Mouse (Mus musculus) CD4-positive helper T cell, adult 2 months (primary cell): ENCODE measurements around the gene Tyms.
"Not testable (repeated sequence)": the region's sequence is repeated elsewhere in the genome, so short reads cannot be mapped to it uniquely, and the experiment has no call there.

ENCODE experiments used
- DNase-seq: peaks from one replicate; pipeline ENCODE4 v3.0.0-alpha.2; 2012; ENCODE audit warnings: low read depth, missing footprints, low spot score

The Tyms gene

DNA sequence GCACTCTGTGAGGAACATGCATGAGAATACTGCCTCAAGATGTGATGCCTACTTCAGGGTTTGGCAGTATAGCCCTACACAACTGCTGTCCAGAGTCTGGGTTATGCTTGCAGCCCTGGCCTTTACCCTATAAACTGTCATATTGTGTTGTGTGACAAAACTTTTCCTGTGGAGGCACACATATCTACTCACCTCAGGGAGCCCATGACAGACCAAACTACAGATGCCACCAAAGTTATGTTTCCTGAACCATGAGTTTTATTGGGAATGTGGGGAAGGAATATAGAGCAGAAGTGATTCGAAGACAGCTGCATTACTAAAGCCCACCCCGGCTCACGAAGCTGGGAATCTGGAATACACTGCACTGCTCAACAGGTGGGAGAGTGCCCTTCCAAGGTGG, 29.9 kb upstream of the Tyms start:
- no peak for DNase-seq

DNA sequence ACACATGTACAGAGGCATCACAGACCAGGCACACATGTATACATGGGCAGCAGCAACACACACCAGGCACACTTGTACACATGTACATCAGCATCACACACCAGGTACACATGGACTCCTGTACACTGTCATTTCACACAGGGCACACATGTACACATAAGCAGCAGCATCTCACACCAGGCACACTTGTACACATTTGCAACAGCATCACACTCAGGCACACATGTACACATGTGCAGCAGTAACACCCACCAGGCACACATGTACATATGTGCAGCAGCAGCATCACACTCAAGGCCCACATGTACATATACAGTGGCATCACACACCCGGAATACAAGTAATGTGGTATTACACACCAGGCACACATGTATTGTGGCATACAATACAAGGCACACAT, 24.8 kb upstream of the Tyms start:
- DNase-seq, result no peak

GRCm38 (mm10) chr5:30095731-30096130, 22.3 kb upstream of the Tyms start:
- no peak for DNase-seq

DNA sequence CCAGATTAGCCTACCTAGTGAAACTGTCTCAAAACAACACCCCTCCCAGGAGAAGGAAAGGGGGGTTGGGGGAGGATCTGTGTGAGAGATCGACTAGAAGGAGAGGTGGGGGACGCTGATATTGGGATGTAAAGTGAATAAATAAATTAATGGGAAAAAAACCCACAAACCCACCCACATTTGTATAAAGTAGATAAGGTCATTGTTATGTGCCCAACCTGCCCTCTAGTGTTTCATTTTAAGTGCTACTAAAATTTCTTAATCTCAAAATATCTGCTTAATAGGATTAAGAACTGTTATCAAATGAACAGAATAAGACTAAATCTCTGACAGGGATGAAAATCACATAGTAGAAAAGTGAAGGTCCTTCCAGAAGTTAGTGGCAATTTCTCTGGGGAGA, 21.0 kb upstream of the Tyms start:
- DNase-seq, result no peak

GRCm38 (mm10) chr5:30092701-30093100, 19.3 kb upstream of the Tyms start:
- no peak for DNase-seq

- DNase-seq, result no peak
Measured at GRCm38 (mm10) chr5:30072377-30072776, 1.0 kb downstream of the Tyms start.

DNA sequence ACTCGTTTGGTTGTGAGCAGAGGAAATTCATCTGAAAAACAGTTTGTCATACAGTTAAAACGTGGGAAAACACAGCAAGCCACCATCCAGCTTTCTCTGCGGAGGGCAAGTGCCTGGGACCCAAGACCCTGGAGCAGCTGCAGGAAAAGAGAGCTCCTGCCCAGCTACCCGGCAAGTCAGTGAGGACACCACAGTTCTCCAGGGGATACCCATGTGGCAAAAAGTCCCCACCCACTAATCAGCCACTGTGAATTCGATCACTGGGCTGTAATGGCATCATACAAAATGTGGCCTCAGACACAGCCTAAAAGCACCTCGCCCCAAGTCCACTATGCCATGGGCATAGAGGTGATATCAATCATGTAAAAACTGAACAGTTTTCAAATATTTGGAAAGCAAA, 1.7 kb downstream of the Tyms start:
- DNase-seq, result no peak

GRCm38 (mm10) chr5:30067726-30068125, 5.7 kb downstream of the Tyms start:
- no peak for DNase-seq

DNA sequence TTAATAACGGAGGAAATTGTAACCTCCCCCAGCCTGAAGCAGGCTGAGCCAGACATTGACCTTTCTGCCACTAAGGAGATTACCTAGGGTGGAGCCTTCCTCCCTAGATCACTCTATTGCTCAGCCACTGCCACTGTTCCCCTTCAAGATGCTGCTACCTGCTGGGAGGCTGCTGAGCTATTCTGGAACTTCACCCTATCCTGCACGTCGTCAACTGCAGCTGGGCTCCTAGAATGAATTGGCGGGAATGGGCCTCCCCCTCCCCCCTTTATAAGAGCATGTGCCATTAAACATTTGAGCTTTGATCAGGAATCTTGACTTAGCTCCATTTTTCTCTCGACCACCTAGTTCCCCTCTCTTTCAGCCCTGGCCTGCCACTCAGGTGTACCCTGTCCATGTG, 13.8 kb downstream of the Tyms start:
- not testable (repeated sequence) for DNase-seq

DNA sequence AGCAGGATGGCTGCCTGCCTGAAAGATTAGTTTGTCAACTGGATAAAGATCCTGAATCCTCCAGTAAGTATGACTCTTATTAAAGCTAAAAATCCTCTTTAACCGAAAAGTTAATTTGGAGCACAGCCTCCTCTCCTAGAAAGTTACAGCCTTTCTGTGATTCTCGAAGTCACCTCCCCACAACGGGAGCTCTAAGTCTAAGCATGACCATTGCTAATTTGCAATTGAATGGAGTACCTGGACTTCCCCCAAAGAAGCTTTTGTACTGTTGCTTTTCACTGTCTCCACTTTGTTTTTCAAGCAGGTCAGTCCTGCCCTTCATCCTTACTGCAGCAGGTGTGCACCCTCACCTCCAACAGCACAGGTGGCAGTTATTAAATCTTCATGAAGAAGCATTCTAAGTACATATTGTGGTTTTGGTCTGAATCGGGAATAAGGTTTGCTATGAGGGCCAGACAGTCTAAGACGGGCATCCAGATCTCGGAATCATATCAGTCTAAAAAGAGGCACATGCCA, 15.1 kb downstream of the Tyms start:
- no peak for DNase-seq

- not testable (repeated sequence) for DNase-seq
Measured at GRCm38 (mm10) chr5:30039841-30040240, 33.6 kb downstream of the Tyms start.

DNA sequence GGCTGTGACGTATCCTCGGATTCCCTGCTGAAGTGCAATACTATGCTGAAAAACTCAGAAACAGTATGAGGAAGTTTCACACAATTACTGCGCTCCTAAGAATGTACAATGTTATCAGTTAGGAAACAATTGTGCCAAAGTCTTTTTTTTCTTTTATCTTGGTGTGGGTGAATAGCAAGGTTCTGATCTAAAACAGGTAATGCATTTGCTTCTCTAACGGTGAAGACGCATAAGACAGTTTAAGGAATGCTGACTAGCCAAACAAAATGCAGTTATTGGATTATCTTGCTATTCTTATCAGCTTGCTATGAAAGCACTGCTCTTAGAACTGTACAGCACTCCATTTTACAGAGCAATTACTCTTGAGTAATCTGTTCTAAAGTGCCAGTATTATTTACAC, 34.1 kb downstream of the Tyms start:
- DNase-seq, result not testable (repeated sequence)

- DNase-seq, result not testable (repeated sequence)
Measured at GRCm38 (mm10) chr5:30037111-30037510, 36.3 kb downstream of the Tyms start.

DNA sequence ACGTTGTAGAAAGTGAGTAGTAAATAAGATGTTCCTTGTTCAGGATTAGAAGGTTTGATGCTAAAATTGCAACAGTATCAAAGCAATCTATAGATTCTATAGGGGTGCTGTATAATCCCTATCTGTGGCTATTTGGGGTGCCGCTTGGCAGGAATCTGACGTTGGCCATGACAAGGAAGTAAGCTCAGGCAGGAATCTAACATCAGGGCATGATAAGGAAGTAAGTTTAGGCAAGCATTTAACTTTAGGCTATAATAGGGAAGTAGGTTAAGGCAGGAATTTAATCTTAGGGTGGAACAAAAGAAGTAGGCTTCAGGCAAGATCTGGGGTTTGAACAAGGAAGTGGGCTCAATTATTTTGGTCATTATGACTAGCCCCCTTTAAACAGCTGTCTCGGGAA, 37.6 kb downstream of the Tyms start:
- not testable (repeated sequence) for DNase-seq

DNA sequence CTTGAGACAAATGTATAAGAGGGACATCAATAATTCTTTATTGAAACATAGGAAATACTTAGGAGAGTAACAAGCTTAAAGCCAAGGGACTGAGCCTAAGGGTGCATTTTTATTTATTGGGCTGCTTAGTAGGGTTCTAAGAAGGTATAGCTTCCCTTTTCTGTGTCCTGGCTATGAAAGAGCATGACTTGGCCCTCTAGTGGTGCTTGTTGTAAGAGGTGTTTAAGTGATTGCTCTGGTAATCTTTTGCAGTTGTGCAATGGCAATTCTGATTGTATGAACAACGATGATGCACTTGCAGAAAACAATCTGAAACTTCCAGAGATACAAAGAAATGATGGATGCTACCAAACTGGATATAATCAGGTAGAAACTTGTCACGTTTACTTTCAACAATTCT, 58.8 kb downstream of the Tyms start:
- DNase-seq, result peak; percentile 29

DNA sequence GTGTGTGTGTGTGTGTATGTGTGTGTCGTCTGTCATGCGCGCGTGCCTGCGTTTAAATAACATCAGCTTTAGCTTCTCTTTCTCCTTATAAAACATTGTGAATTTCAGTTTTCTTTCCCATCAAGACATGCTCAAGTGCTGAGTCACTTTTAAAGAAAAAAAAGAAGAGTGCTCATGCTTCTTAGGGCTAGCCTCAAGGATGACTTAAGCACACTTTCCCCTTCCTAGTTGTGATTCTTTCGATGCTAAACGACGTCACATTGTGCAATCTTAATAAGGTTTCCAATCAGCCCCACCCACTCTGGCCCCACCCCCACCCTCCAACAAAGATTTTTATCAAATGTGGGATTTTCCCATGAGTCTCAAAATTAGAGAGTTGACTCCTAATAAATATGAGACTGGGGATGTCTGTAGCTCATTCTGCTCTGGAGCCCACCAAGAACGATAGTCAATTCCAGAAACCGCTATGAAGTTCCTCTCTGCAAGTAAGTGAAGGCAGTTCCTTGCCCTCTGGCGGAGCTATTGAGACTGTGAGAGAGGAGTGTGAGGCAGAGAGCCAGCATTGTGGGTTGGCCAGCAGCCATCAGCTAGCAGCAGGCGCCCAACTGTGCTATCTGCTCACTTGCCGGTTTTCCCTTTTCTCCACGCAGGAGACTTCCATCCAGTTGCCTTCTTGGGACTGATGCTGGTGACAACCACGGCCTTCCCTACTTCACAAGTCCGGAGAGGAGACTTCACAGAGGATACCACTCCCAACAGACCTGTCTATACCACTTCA, 60.5 kb downstream of the Tyms start, which contains the start of gene Il6:
Gene Il6, plus strand, starts transcription at position 389 of the 778 bp plus-strand sequence.
- DNase-seq, result peak; percentile 30
